Mouse (Mus musculus): ENCODE measurements around the gene Esrrg. TPM values are rescaled to one million over a fixed set of nuclear protein-coding genes. Genes with fewer than 3 reads are reported as not detected.

Gene Esrrg
- total RNA-seq, 1 experiment from 2014 or later = 19.4 TPM

DNA sequence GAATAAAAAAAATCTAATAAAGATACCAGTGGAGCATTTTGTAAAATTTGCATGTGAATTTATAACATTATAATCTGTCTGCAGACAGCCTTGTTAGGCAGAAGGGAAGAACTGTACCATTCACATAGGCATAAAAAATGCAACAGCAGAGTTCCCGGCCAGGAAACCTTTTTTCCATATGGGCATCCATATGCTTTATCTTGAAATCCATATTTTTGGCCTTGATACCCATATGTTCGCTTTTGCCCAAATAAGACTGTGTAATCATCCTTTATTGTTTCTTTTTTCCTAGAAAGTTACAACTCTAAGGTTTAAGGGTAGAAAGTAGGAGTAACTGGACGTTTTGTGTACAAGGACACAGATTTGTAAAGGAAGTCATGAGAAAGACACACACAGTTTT lies 226.0 kb downstream of the Esrrg start:
- DNase-seq = no peak

DNA sequence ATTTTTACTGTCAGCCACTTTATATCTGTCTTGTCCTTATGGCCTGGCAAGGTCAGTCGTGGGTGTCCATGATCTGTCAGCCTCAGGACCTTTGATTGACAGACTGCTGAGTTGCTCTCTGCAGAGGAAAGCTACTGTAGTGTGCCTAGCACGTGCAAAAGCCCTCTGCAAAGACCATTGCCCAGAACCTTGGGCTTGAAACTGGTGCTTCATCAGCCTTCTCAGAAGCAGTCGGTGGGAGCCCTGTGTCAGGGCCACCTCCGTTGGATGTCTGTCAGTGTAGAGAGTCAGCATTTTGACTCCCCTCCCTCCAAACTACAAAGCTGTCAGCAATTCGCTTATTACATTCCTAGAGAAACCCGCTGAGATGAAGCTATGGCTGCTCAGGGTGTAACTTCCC lies 227.8 kb downstream of the Esrrg start:
- DNase-seq = no peak

GRCm38 (mm10) chr1:187836876-187837275 lies 228.3 kb downstream of the Esrrg start:
- no peak for DNase-seq

GRCm38 (mm10) chr1:187841629-187842028 lies 233.0 kb downstream of the Esrrg start:
- DNase-seq = no peak

DNA sequence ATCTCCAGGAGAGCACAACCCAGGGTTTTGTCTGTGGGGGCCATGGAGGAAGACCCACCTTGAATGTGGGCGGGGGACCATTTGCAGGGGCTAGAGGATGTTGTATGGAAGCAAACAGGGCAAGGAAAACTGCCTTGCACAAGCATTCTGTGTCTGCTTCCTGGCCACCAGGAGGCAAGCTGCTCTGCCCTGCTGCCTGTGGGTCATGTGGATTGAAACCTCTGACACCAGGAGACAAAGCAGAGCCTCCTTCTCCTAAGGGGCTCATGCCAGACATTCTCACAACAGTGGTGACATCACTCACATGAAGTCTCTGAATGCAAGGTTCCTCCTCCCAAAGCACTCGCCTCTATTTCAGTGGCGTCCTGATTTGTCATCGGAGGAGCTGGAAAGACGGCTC lies 234.1 kb downstream of the Esrrg start:
- no peak for DNase-seq

DNA sequence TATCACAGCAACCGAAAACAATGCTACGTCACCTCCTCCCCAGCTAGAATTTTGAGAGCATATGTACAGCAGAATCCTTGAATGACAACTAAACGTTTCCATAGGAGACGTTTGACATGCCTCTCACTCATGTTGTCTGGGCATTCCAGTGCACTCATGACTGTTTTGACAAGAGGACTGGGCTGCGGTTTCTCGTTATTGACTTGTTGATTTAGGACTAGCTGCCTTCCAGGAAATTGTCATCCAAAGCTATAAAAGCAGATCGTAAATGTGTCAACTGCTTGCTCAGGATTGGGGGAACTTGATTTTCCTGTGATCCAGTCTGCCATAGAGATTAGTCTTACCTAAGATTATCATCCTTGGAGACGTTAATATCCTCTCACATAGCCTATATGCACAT lies 245.6 kb downstream of the Esrrg start:
- DNase-seq = no peak

- DNase-seq = no peak
These were observed 253.7 kb downstream of the Esrrg start for GRCm38 (mm10) chr1:187862339-187862738.

GRCm38 (mm10) chr1:187868427-187868826 lies 259.8 kb downstream of the Esrrg start:
- no peak for DNase-seq

GRCm38 (mm10) chr1:187872208-187872607 lies 263.6 kb downstream of the Esrrg start:
- DNase-seq = no peak

- no peak for DNase-seq
These were observed 264.2 kb downstream of the Esrrg start for GRCm38 (mm10) chr1:187872744-187873143.

- DNase-seq = no peak
These were observed 265.2 kb downstream of the Esrrg start for GRCm38 (mm10) chr1:187873770-187874169.

DNA sequence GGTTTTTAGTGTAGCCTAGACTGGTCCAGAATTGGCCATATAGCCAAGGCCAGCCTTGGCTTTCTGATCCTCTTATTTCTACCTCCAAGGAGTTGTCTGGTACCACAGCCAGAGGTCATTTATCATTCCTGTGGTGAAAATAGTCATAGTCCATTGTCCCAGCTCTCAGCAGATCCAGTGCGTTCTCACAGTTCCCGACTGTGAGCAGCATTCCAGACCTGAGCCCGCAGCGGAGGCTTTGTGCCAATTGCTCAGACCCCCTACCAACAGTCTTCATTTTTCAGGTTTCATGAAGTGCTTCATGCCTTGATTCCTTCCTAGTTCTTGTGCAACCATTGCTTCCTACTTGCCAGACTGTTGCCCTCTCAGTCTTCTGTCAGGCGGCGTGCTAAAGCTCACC lies 278.7 kb downstream of the Esrrg start:
- no peak for DNase-seq

DNA sequence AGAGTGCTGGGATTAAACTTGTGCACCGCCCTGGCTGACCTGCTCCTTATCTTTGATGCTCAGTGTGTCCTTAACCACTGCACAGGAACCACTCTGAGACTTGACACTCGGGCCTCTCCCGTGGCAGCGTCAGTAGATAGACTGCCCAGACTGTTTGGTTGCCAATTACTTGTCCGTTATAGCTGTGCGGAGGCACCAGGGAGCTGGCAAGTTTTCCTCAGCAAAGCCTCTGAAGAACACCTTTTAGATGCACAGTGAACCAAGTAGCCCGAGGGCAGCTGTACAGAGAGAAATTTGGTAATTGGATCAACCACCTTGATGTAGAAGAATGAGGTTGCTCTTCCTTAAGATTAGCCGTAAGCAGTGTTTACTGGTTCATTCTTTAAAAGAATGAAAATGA lies 279.6 kb downstream of the Esrrg start:
- DNase-seq = no peak

GRCm38 (mm10) chr1:187889096-187889495 lies 280.5 kb downstream of the Esrrg start:
- no peak for DNase-seq

DNA sequence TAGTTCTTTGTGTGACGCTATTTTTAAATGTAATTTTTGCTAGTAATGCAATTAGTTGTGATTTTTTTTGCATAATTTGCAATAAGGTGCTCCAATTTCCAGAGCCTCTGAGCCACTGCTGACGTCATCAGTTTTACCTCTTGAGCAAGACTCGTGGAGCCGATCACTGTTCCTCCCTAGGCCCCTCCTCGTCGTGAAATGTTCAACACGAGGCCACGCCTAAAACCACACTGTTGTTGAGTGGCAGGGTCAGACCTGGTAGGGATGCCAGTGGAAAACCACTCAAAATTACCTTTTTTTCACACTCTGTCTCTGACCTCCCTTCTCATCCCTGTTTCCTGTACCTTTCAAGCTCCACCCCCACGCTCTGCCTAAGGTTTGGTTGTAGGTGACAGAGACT lies 282.7 kb downstream of the Esrrg start:
- no peak for DNase-seq

- DNase-seq = no peak
These were observed 286.9 kb downstream of the Esrrg start for GRCm38 (mm10) chr1:187895459-187895858.

DNA sequence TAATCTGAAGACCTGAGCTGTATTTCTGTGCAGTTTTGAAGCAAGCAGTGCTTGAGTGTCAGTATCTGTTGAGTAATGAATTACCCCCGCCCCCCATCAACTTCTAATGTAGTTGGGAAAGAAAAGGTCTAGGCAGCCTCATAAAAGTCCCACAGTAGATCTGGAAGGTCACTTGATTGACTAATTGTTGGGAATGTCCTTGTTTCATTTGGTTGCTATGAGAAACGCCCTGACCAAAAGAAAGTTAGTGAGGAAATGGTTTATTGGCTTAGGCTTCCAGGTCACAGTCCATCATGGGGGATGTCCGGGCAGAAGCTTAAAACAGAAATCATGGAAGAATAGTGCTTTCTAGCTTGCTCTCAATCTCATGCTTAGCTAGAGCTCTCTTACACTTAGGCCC lies 287.7 kb downstream of the Esrrg start:
- DNase-seq = no peak

DNA sequence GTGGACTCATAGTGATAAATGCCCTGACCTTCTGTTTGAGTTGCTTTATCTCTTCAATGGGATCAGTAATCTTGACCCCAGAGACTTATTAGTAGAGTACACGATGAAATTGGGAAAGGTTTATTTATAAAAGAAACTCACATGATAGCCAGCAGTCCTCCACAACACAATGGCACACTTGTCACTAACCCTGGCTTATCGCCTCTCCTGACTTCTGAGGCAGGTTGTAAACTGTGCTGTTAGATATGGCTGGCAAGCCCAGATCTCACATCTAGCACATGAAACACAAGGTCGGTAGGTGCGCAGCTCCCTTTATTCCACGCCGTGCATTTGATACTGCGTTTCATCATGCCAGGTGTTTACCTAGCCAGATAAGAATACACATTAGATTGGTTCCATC lies 288.3 kb downstream of the Esrrg start:
- no peak for DNase-seq

DNA sequence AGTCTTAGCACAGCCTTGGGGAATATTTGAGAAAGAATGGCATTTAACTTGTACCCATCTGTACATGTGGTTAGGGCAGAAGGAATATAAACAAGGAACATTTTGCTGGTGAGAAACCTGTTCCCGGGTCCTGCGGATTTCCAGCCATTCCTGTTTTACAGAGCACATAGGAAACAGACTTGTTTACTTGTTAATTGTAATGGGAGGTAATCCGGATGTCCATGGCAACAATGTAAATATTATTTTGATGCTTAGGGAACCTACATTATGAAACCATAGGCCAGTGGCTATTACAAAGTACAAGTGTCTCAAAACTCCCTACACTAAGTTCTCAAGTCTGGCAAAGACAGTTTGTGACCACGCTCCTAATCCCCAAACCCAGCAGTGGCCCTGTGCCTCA lies 290.9 kb downstream of the Esrrg start:
- no peak for DNase-seq

DNA sequence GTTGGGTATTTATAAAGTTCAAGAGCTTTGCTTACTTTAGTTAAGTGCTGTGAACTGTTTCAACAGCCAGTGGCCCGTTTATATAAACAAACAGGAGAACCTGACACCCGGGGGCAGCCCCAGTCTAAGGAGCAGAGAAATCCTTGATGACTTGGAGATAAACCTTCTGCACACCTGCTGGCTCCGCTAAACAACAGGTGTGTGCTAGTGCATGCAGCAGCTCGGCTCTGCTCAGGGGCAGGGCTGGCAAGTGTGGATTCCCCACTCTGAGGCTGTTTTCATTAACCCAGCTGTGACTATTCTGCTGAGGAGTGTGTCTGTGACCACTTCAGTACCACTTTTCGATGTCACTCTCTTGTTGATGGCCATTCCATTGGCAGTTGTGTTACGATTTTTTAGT lies 292.2 kb downstream of the Esrrg start:
- DNase-seq = no peak

GRCm38 (mm10) chr1:187902176-187902575 lies 293.6 kb downstream of the Esrrg start:
- no peak for DNase-seq

GRCm38 (mm10) chr1:187904731-187905130 lies 296.1 kb downstream of the Esrrg start:
- no peak for DNase-seq

DNA sequence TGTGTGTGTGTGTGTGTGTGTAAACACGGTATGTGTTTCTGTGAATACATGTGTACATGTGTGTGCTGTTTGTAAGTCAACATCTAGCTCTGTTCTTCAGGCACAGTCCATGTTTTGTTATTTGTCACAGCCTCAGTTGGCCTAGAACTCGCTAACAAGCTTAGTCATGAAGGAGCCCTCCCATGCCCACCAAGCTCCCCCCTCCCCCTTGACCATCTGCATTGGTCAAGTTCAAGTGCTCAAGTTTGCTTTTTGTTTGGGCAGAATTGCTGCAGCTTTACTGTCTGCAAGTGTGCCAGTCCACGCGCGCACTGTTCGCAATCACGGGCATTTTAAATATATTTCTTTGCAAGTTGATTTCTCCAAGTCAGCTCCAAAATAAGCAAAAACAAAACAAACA lies 298.8 kb downstream of the Esrrg start:
- DNase-seq = no peak

- DNase-seq = no peak
These were observed 299.3 kb downstream of the Esrrg start for GRCm38 (mm10) chr1:187907871-187908270.

GRCm38 (mm10) chr1:187910718-187911117 lies 302.1 kb downstream of the Esrrg start:
- DNase-seq = peak; percentile 60

GRCm38 (mm10) chr1:187911201-187911600 lies 302.6 kb downstream of the Esrrg start:
- DNase-seq = no peak
